Mouse (Mus musculus): ENCODE data around the gene Utp18. TPM values are rescaled to one million over a fixed set of nuclear protein-coding genes. Genes with fewer than 3 reads are reported as not detected.

The Utp18 gene
- 55.0 TPM for total RNA-seq (2023)

GRCm38 (mm10) chr11:93885572-93886410 lies at the start of gene Utp18, which contains the start of gene Mbtd1:
TSS of gene Utp18 (minus strand) at chr11:93885766.
TSS of gene Mbtd1 (plus strand) at chr11:93885852.

Other genes with a start within 250 kb of the Utp18 start
- 64.4 TPM for gene Mbtd1, start 86 bp upstream of the Utp18 start, total RNA-seq (2023)
- 266 TPM for gene Nme2, start 70.5 kb upstream of the Utp18 start, total RNA-seq (2023)
- gene Gm20390, start 82.5 kb upstream of the Utp18 start, total RNA-seq (2023): 45.6 TPM
- gene Nme1, start 82.8 kb upstream of the Utp18 start, total RNA-seq (2023): 42.9 TPM
- 85.0 TPM for gene Spag9, start 110.3 kb upstream of the Utp18 start, total RNA-seq (2023)

Measured in CD4-positive naive resting alpha-beta T cell, adult 57 days (primary cell).